Mouse (Mus musculus) kidney, embryonic 14.5 days (tissue): ENCODE data around the gene Asnsd1. TPM values are rescaled to one million over a fixed set of nuclear protein-coding genes. Genes with fewer than 3 reads are reported as not detected.
"Not testable (repeated sequence)": the region's sequence is repeated elsewhere in the genome, so short reads cannot be mapped to it uniquely, and the experiment has no call there.

Experiments used
- ATAC-seq: fragments of 200-750 bp; cut with Nextera tagmentation; 2 replicates; pipeline ENCODE4 v1.8.0; 2017; ENCODE audit warnings: moderate number of reproducible peaks, mild to moderate bottlenecking, moderate TSS enrichment, moderate library complexity; ENCODE audit not compliant: low FRiP score, low TSS enrichment
- H3K27ac ChIP-seq: fragments of 300-500 bp; sonication (generic); 2 replicates; pipeline ENCODE4 v1.5.1; 2014; ENCODE audit warnings: low read depth, mild to moderate bottlenecking, low read length, moderate library complexity, mixed read lengths
- H3K27me3 ChIP-seq: fragments of 300-500 bp; sonication (generic); 2 replicates; pipeline ENCODE4 v1.6.1; 2014; ENCODE audit warnings: mild to moderate bottlenecking, low read length; ENCODE audit not compliant: control insufficient read depth, insufficient read depth
- H3K36me3 ChIP-seq: fragments of 300-500 bp; sonication (generic); 2 replicates; pipeline ENCODE4 v1.6.1; 2014; ENCODE audit warnings: low read length, mixed read lengths; ENCODE audit not compliant: control insufficient read depth, insufficient read depth
- H3K4me1 ChIP-seq: fragments of 300-500 bp; sonication (generic); 2 replicates; pipeline ENCODE4 v1.6.1; 2014; ENCODE audit warnings: low read length, mixed read lengths; ENCODE audit not compliant: control insufficient read depth, insufficient read depth
- H3K4me2 ChIP-seq: fragments of 300-500 bp; sonication (generic); replicated peaks from 2 replicates; pipeline ENCODE4 v1.6.1; 2014; ENCODE audit warnings: low read depth, mild to moderate bottlenecking, low read length
- H3K4me3 ChIP-seq: fragments of 300-500 bp; sonication (generic); 2 replicates; pipeline ENCODE4 v1.5.1; 2014; ENCODE audit warnings: mild to moderate bottlenecking, low read length
- H3K9ac ChIP-seq: fragments of 300-500 bp; sonication (generic); 2 replicates; pipeline ENCODE4 v1.6.1; 2014; ENCODE audit warnings: low read depth, mild to moderate bottlenecking, low read length, moderate library complexity
- H3K9me3 ChIP-seq: fragments of 300-500 bp; sonication (generic); 2 replicates; pipeline ENCODE4 v1.6.1; 2016; ENCODE audit warnings: low read length; ENCODE audit not compliant: control insufficient read depth
- WGBS: fragments of 180-500 bp; shearing (Covaris S2); extraction: QIAGEN DNeasy Blood & Tissue Kit; methylation state at CpG from one replicate; pipeline ENCODE4 v1.1.7; 2014; 5-methylcytosine and 5-hydroxymethylcytosine counted together
- polyA plus RNA-seq: library from polyadenylated mRNA; unstranded; fragments of >200 nt; fragmentation: Nextera tagmentation; extraction: Ambion mirVana; gene quantifications from 2 replicates; pipeline ENCODE4 v1.2.1, GENCODE M21; 2014

Gene Asnsd1
- polyA plus RNA-seq, 1 experiment from 2014 or later = 83.0 TPM

GRCm38 (mm10) chr1:53337403-53337802 is 15.1 kb downstream of the Asnsd1 start:
- peaks cover 10% of the 10 kb centered on the region; the same call in 1 of the 2 replicates for H3K36me3 ChIP-seq
- H3K9ac ChIP-seq, H3K27ac ChIP-seq, H3K4me3 ChIP-seq, ATAC-seq, H3K9me3 ChIP-seq, H3K27me3 ChIP-seq, H3K4me2 ChIP-seq, H3K4me1 ChIP-seq: not testable (repeated sequence)
- WGBS = 69% methylated on average over 2 of the region's 2 CpGs

DNA sequence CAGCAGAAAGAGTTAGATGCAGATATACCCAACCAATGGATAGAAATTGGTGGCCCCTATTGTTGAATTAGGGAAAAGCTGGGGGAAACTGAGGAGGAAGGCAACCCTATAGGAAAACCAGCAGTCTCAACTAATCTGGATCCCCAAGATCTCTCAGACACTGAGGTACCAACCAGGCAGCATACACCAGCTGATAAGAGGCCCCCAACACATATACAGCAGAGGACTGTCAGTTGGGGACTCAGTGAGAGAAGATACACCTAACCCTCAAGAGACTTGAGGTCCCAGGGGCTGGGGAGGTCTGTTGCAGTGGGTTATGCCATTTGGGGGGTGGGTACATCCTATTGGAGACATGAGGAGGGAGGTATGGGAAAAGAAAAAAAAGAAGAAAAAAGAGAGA is 17.1 kb downstream of the Asnsd1 start:
- Histone ChIP-seq H3K4me1 (no peaks in the 10 kb centered on the region), H3K27ac (no peak overlapping the region), H3K9ac (no peak overlapping the region), H3K36me3 (no peaks in the 10 kb centered on the region), H3K4me3 (no peak overlapping the region), H3K27me3 (no peaks in the 10 kb centered on the region), H3K9me3 (no peaks in the 10 kb centered on the region), H3K4me2 (no peak overlapping the region)
- no peak for ATAC-seq

- not testable (repeated sequence) for H3K4me3 ChIP-seq, H3K9me3 ChIP-seq, H3K4me2 ChIP-seq, H3K27ac ChIP-seq, H3K36me3 ChIP-seq, ATAC-seq, H3K9ac ChIP-seq, H3K4me1 ChIP-seq, H3K27me3 ChIP-seq
- 91% methylated on average over 5 of the region's 5 CpGs for WGBS
Measured at GRCm38 (mm10) chr1:53333527-53333926, 19.0 kb downstream of the Asnsd1 start.

DNA sequence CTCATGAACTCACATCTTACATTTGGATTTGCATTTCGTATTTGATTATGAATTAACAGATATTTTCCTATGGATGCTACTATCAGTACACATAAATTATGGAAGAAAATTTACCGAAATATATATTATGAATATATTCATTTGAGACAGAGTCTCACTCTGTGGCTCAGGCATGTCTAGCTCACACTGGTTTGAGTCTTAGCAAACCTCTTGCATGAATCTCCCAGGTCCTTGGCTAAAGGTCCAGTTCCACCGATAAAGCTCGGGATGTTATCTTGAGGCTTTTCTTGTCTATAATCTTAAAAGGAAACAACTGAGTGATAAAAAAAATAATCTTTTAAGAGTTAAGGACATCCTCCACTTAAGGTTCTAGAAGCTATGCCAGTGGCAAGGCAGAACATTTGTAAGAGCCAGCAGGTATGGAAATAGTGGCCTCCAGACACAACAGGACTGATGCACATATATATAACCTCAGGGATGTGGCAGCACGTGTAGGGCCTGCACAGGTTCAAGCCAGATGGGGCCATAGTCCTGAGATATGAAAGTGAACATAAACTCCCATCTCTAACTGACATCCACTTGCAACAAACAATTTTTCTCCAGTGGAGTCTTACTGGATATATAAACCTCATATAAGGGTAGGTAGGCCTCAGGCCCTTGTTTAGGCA is 27.6 kb downstream of the Asnsd1 start:
- Histone ChIP-seq H3K4me2 (no peak overlapping the region), H3K36me3 (peaks cover 14% of the 10 kb centered on the region; the same call in 1 of the 2 replicates), H3K27ac (no peak overlapping the region), H3K4me1 (no peaks in the 10 kb centered on the region), H3K9ac (no peak overlapping the region), H3K27me3 (no peaks in the 10 kb centered on the region), H3K9me3 (no peaks in the 10 kb centered on the region), H3K4me3 (no peak overlapping the region)
- ATAC-seq = no peak
- 93% methylated on average over 5 of the region's 5 CpGs for WGBS

- no peaks in the 10 kb centered on the region for H3K4me1 ChIP-seq
- H3K4me2 ChIP-seq = no peak overlapping the region
- no peak overlapping the region for H3K27ac ChIP-seq
- H3K9me3 ChIP-seq = no peaks in the 10 kb centered on the region
- WGBS = 94% methylated on average over 1 of the region's 1 CpGs
- no peak overlapping the region for H3K4me3 ChIP-seq
- no peak overlapping the region for H3K9ac ChIP-seq
- no peaks in the 10 kb centered on the region for H3K27me3 ChIP-seq
- peaks cover 14% of the 10 kb centered on the region; the same call in 1 of the 2 replicates for H3K36me3 ChIP-seq
- ATAC-seq = no peak
Measured at GRCm38 (mm10) chr1:53324277-53324676, 28.3 kb downstream of the Asnsd1 start.

DNA sequence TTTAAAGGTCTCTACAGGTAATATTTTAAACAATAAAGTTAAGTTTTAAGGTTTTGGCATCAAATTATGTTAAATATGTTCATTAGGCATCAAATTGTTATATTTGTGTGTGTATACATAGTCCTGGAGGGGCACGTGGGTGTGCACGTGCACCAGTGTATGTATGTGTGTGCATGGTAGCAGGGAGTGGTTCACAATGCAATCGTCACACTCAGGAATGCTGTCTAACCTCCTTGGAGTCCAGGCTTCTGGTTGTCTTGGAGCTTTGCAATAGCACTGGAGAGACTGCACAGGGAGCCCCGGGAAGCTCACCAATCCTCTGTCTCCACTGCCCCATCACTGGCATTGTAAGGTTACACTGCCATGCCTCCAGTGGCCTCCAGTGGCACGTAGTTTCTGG is 29.3 kb downstream of the Asnsd1 start:
- Histone ChIP-seq H3K4me3 (no peak overlapping the region), H3K9ac (no peak overlapping the region), H3K4me2 (no peak overlapping the region), H3K9me3 (no peaks in the 10 kb centered on the region), H3K36me3 (peaks cover 18% of the 10 kb centered on the region; the same call in 1 of the 2 replicates), H3K27me3 (no peaks in the 10 kb centered on the region), H3K27ac (no peak overlapping the region), H3K4me1 (no peaks in the 10 kb centered on the region)
- ATAC-seq = no peak
- WGBS = 94% methylated on average over 5 of the region's 5 CpGs

DNA sequence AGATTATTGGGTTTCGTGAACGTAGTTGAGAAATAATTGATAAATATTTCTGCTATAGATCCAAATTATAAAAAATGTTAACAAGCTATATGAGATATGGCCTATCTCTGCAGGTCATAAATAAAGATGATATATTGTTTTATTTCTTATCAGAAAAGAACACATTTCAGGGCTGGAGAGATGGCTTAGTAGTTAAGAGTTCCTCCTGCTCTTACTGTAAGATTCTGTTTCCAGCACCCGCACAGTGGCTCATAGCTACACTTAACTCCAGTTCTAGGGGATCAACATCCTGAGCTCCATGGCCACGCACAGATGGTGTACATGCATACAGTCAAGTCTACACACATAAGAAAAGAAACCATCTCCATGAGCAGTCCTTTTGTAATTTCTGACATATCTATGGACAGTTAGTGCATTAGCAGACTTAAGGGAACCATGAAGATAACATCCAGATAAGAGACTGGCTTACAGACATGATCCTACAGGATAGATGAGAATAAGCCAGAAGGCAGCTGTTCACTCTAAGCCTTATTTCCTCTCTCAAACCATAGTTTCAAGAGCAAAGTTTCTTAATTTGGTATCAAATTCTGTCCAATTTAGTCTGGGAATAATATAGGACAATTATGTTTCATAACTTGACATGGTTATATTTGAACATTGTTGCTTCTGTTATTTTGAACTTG is 30.7 kb downstream of the Asnsd1 start:
- Histone ChIP-seq H3K9me3 (no peaks in the 10 kb centered on the region), H3K27me3 (no peaks in the 10 kb centered on the region), H3K4me2 (no peak overlapping the region), H3K36me3 (peaks cover 26% of the 10 kb centered on the region), H3K4me3 (no peak overlapping the region), H3K27ac (no peak overlapping the region), H3K4me1 (no peaks in the 10 kb centered on the region), H3K9ac (no peak overlapping the region)
- no peak for ATAC-seq
- WGBS = 96% methylated on average over 4 of the region's 4 CpGs

DNA sequence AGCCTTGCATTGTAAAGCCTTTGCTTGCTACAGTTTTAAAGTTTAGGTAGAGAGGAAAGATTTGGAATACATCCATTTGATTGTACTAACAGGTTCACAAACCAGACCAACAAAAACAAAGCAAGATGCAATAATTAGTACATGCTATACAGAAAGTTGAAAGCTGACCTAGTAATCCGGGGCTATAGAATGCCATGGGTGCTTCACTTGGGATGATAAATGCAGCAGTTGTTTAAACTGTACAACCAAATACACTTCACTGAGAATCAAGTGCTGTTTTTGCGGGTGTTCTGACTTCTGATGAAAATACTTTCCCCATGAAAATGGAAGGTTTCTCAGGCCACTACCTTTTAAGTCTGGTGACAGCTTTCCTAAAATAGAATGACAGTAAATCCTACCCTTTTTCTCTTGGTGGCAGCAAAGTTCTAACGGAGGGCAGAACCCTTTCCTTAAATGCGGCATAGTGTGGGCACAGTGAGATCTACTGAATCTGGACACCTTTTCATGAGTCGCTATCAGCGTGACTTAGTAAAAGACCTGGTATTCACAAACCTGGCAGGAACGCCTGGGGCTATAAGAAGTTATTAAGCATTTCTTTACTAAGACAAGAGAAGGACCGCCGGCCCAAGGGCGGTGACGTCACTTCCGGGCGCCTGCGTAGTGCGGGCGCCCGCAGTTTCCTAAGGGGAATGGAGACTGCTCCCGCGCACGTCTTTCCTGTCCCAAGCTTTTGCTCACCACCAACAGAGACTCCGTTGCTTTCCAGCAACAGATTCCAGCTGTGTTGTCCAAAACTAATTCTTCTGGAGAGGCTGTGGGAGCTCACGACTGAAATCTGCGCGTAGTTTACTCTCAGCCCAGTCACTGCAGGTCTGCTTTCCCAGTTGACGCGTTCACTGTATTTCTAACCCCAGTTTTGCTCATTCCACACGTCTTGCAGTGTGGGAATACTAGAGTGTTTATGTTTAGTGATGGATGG is 39.3 kb downstream of the Asnsd1 start, which contains the start of gene Osgepl1:
Osgepl1 (plus strand) TSS at position 636 of the 979 bp plus-strand sequence.
- H3K27ac ChIP-seq = peak within 1 kb of the TSS; percentile 89
- peak within 1 kb of the TSS; percentile 69 for H3K4me2 ChIP-seq
- peak within 1 kb of the TSS; percentile 73 for H3K9ac ChIP-seq
- H3K36me3 ChIP-seq = peaks cover 15% of the 10 kb centered on the region
- WGBS = 2% methylated on average over 27 of the region's 27 CpGs
- no peaks in the 10 kb centered on the region for H3K9me3 ChIP-seq
- peak; percentile 98 for ATAC-seq
- H3K4me1 ChIP-seq = no peaks in the 10 kb centered on the region
- peak within 1 kb of the TSS; percentile 67 for H3K4me3 ChIP-seq
- no peaks in the 10 kb centered on the region for H3K27me3 ChIP-seq
